Mouse (Mus musculus): ENCODE measurements around the gene Gm12216.

GRCm38 (mm10) chr11:53849588-53850320 lies 9.3 kb downstream of the Gm12216 start:
- TF ChIP-seq CTCF (IDR thresholded peaks at IDR 0.05; ENCODE audit: low read depth), result peak; percentile 84
- no peak for TF ChIP-seq EP300 (IDR thresholded peaks at IDR 0.05; ENCODE audit: low read depth)

Data from liver, embryonic 14.5 days (tissue).